Mouse (Mus musculus) testis, adult 2 months (tissue): ENCODE measurements around the gene Abcc2. TPM values are rescaled to one million over a fixed set of nuclear protein-coding genes. Genes with fewer than 3 reads are reported as not detected.

ENCODE experiments used
- H3K27ac ChIP-seq: fragments of 200-500 bp; 2 replicates; pipeline ENCODE4 v1.5.1; 2012; ENCODE audit warnings: low read depth, low read length; ENCODE audit not compliant: control insufficient read depth, insufficient read depth
- H3K27me3 ChIP-seq: fragments of 200-500 bp; 2 replicates; pipeline ENCODE4 v1.6.1; 2012; ENCODE audit warnings: mild to moderate bottlenecking, low read length, moderate library complexity; ENCODE audit not compliant: control insufficient read depth, insufficient read depth
- H3K36me3 ChIP-seq: fragments of 200-500 bp; 2 replicates; pipeline ENCODE4 v1.6.1; 2012; ENCODE audit warnings: mild to moderate bottlenecking, low read length; ENCODE audit not compliant: control insufficient read depth, insufficient read depth
- H3K4me1 ChIP-seq: fragments of 200-500 bp; 2 replicates; pipeline ENCODE4 v1.6.1; 2012; ENCODE audit warnings: low read length; ENCODE audit not compliant: control insufficient read depth, insufficient read depth
- H3K4me3 ChIP-seq: fragments of 200-500 bp; 2 replicates; pipeline ENCODE4 v1.5.1; 2012; ENCODE audit warnings: low read depth, mild to moderate bottlenecking, low read length, moderate library complexity, mixed read lengths; ENCODE audit not compliant: control insufficient read depth
- CTCF ChIP-seq: fragments of 200-500 bp; IDR thresholded peaks from 2 replicates; pipeline ENCODE4 v1.5.1; 2012; ENCODE audit warnings: low read depth, mild to moderate bottlenecking, inconsistent platforms, low read length, moderate library complexity; ENCODE audit not compliant: control insufficient read depth, insufficient read depth, insufficient replicate concordance
- POLR2A ChIP-seq: fragments of 200-500 bp; IDR thresholded peaks from 2 replicates; pipeline ENCODE4 v1.6.1; 2012; ENCODE audit warnings: low read depth, mild to moderate bottlenecking, inconsistent platforms, low read length, moderate library complexity; ENCODE audit not compliant: control insufficient read depth
- polyA plus RNA-seq: library from polyadenylated mRNA; depleted of rRNA; stranded (reverse); fragments of >200 nt; gene quantifications from 2 replicates; pipeline ENCODE4 v1.2.3, GENCODE M21; 2012; rRNA removed

The Abcc2 gene
- polyA plus RNA-seq, 1 experiment = 0.33 TPM

- TF ChIP-seq CTCF = no peak
- no peak for TF ChIP-seq POLR2A
- peaks cover 15% of the 10 kb centered on the region for H3K4me1 ChIP-seq
- H3K36me3 ChIP-seq = no peaks in the 10 kb centered on the region
- H3K27ac ChIP-seq = no peak overlapping the region
- H3K27me3 ChIP-seq = no peaks in the 10 kb centered on the region
- no peak overlapping the region for H3K4me3 ChIP-seq
Measured at GRCm38 (mm10) chr19:43887725-43888124, 105.7 kb downstream of the Abcc2 start.

Other genes with a start within 250 kb of the Abcc2 start
- 0.06 TPM in 1 of 2 replicates, not detected in the other for gene Nkx2-3, start 169.9 kb upstream of the Abcc2 start, polyA plus RNA-seq
- 101 and 103 TPM in 2 replicates for gene Slc25a28, start 107.3 kb upstream of the Abcc2 start, polyA plus RNA-seq
- 1.5 and 1.6 TPM in 2 replicates for gene Entpd7, start 92.5 kb upstream of the Abcc2 start, polyA plus RNA-seq
- 20.8 and 26.1 TPM in 2 replicates for gene Cutc, start 29.2 kb upstream of the Abcc2 start, polyA plus RNA-seq
- gene Cox15, start 29.2 kb upstream of the Abcc2 start, polyA plus RNA-seq = 4.0 and 5.5 TPM in 2 replicates
- 10.0 and 10.7 TPM in 2 replicates for gene Dnmbp, start 158.0 kb downstream of the Abcc2 start, polyA plus RNA-seq
- 6.5 and 8.2 TPM in 2 replicates for gene Cpn1, start 204.4 kb downstream of the Abcc2 start, polyA plus RNA-seq
- 0.85 and 1.1 TPM in 2 replicates for gene Cyp2c23, start 247.0 kb downstream of the Abcc2 start, polyA plus RNA-seq